Mouse (Mus musculus): ENCODE results near the gene Slc15a2. TPM values are rescaled to one million over a fixed set of nuclear protein-coding genes. Genes with fewer than 3 reads are reported as not detected.

Slc15a2 gene
- total RNA-seq, 2 experiments from 2014 or later = 2.4 to 4.1 TPM

DNA sequence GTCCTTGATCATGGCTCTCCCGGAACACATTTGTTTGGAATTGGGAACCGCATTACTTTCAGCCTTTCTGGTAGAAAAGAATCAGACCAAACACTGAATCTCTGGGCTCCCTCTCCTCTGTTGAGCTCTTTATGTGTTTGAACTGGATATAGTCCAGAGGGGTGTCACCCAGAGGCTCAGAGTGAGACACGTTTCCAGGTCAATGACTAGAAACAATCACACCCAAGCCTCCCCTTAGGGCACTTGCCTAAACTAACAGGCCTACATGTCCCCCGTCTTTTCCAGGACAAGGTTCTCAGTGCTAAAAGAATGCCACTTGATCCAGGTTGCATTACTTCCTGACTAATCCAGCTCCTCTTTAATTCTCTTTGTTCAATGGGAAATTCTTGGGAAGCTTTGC is 13.9 kb downstream of the Slc15a2 start:
- no peak for DNase-seq
- intact Hi-C loops (cut with DNase I) = no loop called here

- intact Hi-C loops (cut with DNase I) = no loop called here
- DNase-seq = peak in 1 of 2 experiments; percentile 7
Observed at GRCm38 (mm10) chr16:36770191-36770771, 14.5 kb downstream of the Slc15a2 start.

GRCm38 (mm10) chr16:36751979-36752378 is 32.8 kb downstream of the Slc15a2 start:
- intact Hi-C loops (cut with DNase I) = no loop called here
- DNase-seq = no peak

GRCm38 (mm10) chr16:36747767-36748166 is 37.0 kb downstream of the Slc15a2 start:
- intact Hi-C loops (cut with DNase I) = no loop called here
- no peak for DNase-seq

GRCm38 (mm10) chr16:36747068-36747467 is 37.7 kb downstream of the Slc15a2 start:
- DNase-seq = no peak
- intact Hi-C loops (cut with DNase I) = no loop called here

GRCm38 (mm10) chr16:36743580-36743979 is 41.2 kb downstream of the Slc15a2 start:
- intact Hi-C loops (cut with DNase I) = no loop called here
- no peak for DNase-seq

- intact Hi-C loops (cut with DNase I) = no loop called here
- no peak for DNase-seq
Observed at GRCm38 (mm10) chr16:36739404-36739930, 45.3 kb downstream of the Slc15a2 start.

- intact Hi-C loops (cut with DNase I) = no loop called here
- DNase-seq = no peak
Observed at GRCm38 (mm10) chr16:36735421-36735820, 49.3 kb downstream of the Slc15a2 start.

DNA sequence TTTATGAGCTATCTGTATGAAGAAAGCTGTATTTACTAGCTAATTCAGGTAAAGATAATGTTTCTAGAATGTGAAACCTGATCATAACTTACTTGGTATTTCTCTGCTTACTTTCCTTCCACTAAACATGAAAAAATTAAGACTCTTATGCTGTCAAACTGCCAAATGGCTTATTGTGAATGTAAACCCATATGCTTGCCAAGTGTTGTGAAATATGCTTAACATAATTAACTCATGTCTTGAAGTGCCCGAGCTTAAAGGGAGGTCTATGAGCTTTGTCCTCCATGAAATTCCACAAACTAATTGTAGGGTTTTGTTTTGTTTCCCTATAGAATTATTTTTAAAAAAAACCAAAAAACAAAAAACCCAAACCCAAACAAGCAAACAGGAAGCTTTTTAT is 50.9 kb downstream of the Slc15a2 start:
- no peak for DNase-seq
- intact Hi-C loops (cut with DNase I) = no loop called here

DNA sequence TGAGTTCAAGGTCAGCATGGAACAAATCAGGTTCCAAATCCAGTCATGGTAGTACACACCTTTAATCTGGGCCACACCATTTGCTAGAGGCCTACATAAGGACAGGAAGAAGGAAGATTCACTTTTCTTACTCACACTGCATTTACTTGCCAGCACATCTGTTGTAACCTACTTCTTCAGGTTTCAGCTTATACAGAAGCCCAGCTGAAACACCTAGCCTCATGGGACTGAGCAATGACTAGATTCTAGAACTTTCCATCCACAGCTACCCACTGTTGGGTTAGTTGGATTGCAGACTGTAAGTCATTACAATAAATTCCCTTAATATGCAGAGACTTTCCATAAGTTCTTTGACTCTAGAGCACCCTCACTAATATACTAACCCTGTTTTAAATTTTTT is 52.2 kb downstream of the Slc15a2 start:
- intact Hi-C loops (cut with DNase I) = no loop called here
- DNase-seq = no peak

DNA sequence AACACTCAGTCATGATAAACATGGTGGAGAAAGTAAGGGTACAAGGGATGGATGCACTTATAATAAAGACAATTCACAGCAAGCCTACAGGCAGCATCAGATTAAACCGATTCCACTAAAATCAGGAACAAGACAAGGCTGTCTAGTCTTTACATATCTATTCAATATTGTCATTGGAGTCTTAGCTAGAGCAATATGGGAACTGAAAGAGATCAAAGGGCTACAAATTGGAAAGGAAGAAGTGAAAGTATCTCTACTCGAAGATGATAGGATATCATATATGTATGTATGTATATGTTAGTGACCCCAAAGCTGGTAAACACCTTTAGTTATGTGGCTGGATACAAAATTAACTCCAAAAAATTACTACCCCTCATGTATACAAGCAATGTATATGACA is 55.8 kb downstream of the Slc15a2 start:
- no peak for DNase-seq
- intact Hi-C loops (cut with DNase I) = loop anchor here (10.0 kb wide), 1 partner anchor 286 kb away; the partner anchor contains the start of gene Polq

GRCm38 (mm10) chr16:36723880-36724443 is 60.8 kb downstream of the Slc15a2 start:
- peak; percentile 16 to 22 for DNase-seq
- intact Hi-C loops (cut with DNase I) = loop anchor here (2.0 to 10.0 kb wide), 3 partner anchors 93 to 291 kb away; partner anchors contain the start of gene Polq

DNA sequence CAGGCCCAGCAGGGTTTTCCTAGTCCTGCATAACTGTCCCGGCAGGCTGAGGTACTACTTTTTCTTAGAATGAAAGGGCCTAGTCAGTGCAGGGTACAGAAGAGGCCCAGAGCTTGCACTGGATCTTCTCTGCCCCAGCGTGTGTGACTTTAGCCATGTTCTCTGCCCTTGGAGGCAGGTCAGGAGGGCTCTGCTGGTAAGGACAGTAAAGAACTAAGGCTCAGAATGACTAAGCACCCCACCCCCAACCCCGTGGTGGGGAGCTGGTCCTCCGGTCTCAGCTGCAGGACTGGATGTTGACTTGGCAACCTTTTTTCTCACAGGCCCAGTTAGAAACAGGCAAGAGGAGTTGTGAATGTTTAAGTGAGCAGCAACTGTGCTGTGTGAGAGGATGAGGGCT is 62.0 kb downstream of the Slc15a2 start:
- DNase-seq = no peak
- intact Hi-C loops (cut with DNase I) = loop anchor here (5.0 to 10.0 kb wide), 2 partner anchors 250 to 292 kb away; partner anchors contain the start of gene Polq

DNA sequence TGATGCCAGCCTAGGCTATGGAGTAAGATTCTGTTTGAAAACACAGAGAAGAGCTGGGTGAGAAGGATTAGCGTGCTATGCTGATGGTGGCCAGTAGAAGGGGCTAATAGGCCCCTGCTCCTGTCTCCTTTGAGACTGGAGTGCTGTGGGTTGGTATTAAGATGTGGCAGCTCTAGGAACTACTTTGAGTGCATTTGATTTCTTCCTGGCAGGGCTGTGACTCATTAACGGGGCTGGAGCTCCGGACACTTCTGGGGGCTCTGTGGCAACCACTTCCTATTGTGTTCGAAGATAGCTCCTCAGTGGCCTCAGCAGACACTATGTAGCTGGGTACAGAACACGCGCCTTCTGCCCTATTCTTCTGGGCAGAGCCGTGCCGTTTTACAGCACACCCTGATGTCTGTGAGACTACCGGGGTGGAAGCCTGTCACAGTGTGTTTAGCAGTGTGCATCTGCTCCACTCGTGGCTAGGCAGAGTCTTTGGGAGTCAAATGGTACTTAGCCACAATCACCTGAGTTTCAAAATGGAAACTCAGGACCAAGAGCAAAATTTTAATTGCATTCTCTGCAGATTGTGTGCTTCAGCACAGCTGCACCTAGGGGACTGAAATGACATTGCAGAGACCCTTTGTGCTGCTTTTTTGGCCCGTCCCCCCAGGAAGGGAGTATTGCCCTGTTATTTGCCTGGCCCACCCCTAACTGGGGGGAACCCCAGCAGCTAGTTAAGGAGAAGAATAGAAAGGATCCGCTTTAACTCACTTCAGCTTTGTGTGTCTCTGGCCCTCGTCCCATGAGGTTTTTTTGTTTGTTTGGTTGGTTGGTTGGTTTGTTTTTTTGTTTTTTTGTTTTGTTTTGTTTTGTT is 64.3 kb downstream of the Slc15a2 start:
- DNase-seq = no peak
- intact Hi-C loops (cut with DNase I) = loop anchor here (5.0 to 10.0 kb wide), 2 partner anchors 248 to 294 kb away; partner anchors contain the start of gene Polq

GRCm38 (mm10) chr16:36718637-36719036 is 66.1 kb downstream of the Slc15a2 start:
- intact Hi-C loops (cut with DNase I) = no loop called here

GRCm38 (mm10) chr16:36717481-36717880 is 67.3 kb downstream of the Slc15a2 start:
- intact Hi-C loops (cut with DNase I) = no loop called here
- DNase-seq = no peak

More at GRCm38 (mm10) chr16:36718637-36719036, 66.1 kb downstream of the Slc15a2 start:
- no peak for DNase-seq

GRCm38 (mm10) chr16:36711760-36712159 is 73.0 kb downstream of the Slc15a2 start:
- peak in 1 of 2 experiments; percentile 9 for DNase-seq
- intact Hi-C loops (cut with DNase I) = no loop called here

DNA sequence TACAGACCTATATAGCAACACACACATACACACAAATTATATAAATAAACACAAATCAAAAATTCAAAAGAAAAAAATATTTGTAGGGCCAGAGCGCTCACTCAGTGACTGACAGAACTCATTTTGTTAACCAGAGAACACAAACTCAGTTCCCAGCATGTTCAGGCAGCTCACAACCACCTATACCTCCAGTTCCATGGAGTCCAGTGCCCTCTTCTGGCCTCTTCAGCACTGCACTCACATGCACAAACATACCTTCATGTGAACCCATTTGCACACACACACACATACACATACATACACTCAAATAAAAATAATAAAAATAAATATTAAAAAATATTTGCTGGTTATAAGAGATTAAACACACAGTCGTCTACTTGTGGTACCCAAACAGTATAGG is 74.0 kb downstream of the Slc15a2 start:
- DNase-seq = no peak
- intact Hi-C loops (cut with DNase I) = no loop called here

DNA sequence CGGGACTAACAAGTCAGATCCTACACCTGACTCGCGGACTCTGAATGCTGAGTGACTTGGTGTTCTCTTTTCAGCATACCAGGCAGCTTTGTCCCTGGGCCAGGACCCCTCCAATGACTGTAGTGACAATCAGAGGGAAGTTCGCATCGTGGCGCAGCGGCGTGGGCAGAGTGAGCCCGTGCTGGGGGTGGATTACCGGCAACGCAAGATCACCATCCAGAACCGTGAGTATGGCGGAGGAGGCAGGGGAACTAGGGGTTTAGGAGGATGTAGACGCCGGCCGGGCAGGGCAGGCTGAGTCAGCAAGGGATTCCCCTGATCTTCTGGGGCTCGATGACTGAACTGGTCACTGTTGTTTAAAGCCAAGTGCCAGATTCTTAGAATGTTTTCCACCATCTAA is 75.4 kb downstream of the Slc15a2 start:
- intact Hi-C loops (cut with DNase I) = no loop called here

DNA sequence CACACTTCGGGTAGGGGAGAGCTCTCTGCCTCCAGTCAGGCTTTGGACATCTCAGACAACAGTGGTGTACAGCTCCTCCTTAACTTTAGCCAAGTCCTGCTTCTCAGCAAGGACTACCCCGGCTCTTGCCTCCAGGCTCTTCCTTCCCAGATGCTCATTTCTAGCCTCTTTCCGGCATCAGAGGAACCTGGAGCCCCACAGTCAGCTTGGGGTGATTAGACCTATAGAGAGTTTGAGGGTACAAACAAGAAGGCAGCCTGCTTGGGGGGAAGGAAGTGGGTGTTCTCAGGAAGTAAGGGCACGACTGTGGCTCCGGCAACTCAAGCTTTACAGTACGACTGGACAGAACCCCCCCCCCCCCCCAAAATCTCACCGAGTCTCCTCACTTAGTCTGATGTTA is 76.0 kb downstream of the Slc15a2 start:
- no peak for DNase-seq
- intact Hi-C loops (cut with DNase I) = no loop called here

More for the DNA sequence above, 75.4 kb downstream of the Slc15a2 start:
- DNase-seq = no peak

All from heart, postnatal 10 days (tissue).